Mouse (Mus musculus) cerebellum, adult 2 months (tissue): ENCODE data around the gene Pnkp.

Experiments used
- CTCF ChIP-seq: fragments of 200-500 bp; IDR thresholded peaks from 2 replicates; pipeline ENCODE4 v1.5.1; 2011; ENCODE audit warnings: low read depth, mild to moderate bottlenecking, control low read depth, low read length, moderate library complexity, borderline replicate concordance; ENCODE audit not compliant: insufficient read depth
- POLR2A ChIP-seq: fragments of 200-500 bp; IDR thresholded peaks from 2 replicates; pipeline ENCODE4 v1.6.1; 2011; ENCODE audit warnings: low read length, control low read depth, borderline replicate concordance; ENCODE audit not compliant: insufficient read depth

DNA sequence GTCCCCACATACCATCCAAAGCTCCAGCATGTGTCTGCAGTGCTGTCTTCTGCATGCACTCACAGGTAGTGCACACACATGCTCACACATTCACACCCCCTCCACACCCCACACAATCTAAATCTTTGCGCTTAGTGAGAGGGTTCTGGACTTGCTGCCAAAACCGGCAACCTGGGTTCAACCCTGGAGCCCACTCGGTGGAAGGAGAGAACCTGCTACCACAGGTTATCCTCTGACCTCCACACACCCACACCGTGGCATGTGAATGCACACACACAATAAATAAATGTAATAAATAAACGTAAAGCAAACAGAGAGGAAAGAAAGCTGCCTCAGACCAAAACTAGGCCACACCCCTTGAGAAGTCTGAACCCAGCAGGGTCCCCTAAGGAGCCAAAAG lies 9.2 kb upstream of the Pnkp start:
- TF ChIP-seq CTCF (no peak), POLR2A (no peak)
